Mouse (Mus musculus) cerebellum, postnatal 10 days (tissue): ENCODE measurements around the gene Fap.

Experiments used
- DNase-seq, 2 experiments: peaks; one replicate each; pipeline ENCODE4 v3.0.0; 2021; ENCODE audit warnings: mixed read lengths in 2 of 2

The Fap gene

GRCm38 (mm10) chr2:62459241-62460174 is 114.4 kb downstream of the Fap start:
- peak; percentile 24 to 53 for DNase-seq

DNA sequence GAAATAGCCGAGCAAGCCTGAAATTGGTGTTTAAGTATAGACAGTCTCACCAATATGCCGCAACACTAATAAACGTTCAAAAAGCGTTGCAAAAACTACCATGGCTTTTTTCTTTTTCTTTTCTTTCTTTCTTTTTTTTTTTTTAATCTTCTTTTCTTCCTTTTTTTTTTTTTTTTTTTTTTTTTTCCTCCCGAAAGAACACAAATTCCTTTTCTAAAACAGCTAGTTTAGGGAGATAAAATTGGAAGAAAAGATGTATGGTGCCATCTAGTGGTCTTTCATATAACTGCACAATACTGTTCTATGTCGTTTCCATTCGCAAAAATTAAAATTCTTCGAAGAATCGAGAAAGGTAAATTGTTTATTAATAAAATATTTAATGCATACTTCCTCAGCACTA is 115.8 kb downstream of the Fap start:
- DNase-seq: peak in 1 of 2 experiments; percentile 62

- DNase-seq: no peak
Measured at GRCm38 (mm10) chr2:62454991-62455390, 118.9 kb downstream of the Fap start.

DNA sequence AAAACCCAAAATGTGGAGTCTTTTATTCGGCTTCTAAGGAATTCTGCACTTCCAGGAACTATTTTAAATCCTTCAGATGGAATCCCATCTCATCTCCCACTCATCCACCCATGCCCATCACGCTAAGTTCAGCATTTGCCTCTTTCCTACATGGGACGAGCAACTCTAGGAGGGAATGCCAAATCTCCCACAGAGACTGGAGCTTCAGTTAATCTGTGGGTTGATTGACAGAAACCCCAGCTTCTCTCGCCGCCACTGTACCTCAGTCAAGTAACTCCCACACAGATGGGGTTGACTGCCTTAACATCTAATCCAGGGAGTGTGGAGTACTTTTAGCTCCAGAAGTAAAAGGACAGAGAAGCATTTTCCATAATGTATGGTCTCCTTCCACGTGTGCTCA is 119.8 kb downstream of the Fap start:
- no peak for DNase-seq
